Mouse (Mus musculus) cerebellum, postnatal 10 days (tissue): ENCODE results near the gene 4933402N22Rik.
"Not testable (repeated sequence)": the region's sequence is repeated elsewhere in the genome, so short reads cannot be mapped to it uniquely, and the experiment has no call there.

Experiments
- DNase-seq, 2 experiments: peaks; one replicate each; pipeline ENCODE4 v3.0.0; 2021; ENCODE audit warnings: mixed read lengths in 2 of 2

The 4933402N22Rik gene

GRCm38 (mm10) chr5:11917743-11918142 lies at the start of gene 4933402N22Rik:
Gene 4933402N22Rik, plus strand, starts transcription at chr5:11918043.
- not testable (repeated sequence) for DNase-seq

GRCm38 (mm10) chr5:11923790-11924189 lies 5.9 kb downstream of the 4933402N22Rik start:
- DNase-seq, result not testable (repeated sequence)
